Mouse (Mus musculus): ENCODE data around the gene Vwa1. TPM values are rescaled to one million over a fixed set of nuclear protein-coding genes. Genes with fewer than 3 reads are reported as not detected.

Gene Vwa1
- total and polyA plus RNA-seq, 3 experiments = 0.09 to 1.0 (median 0.68) TPM

- Histone ChIP-seq H3K9me3 (replicated peaks) (no peaks in the 10 kb centered on the region), H3K27me3 (ENCODE audit: insufficient read depth, low read length) (no peaks in the 10 kb centered on the region), H3K4me1 (ENCODE audit: insufficient read depth, low read depth, low read length) (peaks cover 42% of the 10 kb centered on the region), H3K36me3 (replicated peaks) (peaks cover 75% of the 10 kb centered on the region), H3K4me3 (ENCODE audit: low read depth, low read length) (no peak overlapping the region)
- TF ChIP-seq GATA2 (IDR thresholded peaks at IDR 0.05; ENCODE audit: borderline replicate concordance, low read depth, low read length) (no peak), GATA1 (IDR thresholded peaks at IDR 0.05; ENCODE audit: borderline replicate concordance, low read length) (no peak), POLR2AphosphoS5 (IDR thresholded peaks at IDR 0.05; ENCODE audit: insufficient replicate concordance, low read depth, low read length) (no peak), CTCF (IDR thresholded peaks at IDR 0.05; ENCODE audit: low read depth, low read length) (no peak), TAL1 (conservative IDR thresholded peaks at IDR 0.05; ENCODE audit: low read depth, low read length) (no peak)
- ATAC-seq (ENCODE audit: extremely low read depth, insufficient number of reproducible peaks, low FRiP score, poor library complexity, severe bottlenecking) = no peak
- no peak for DNase-seq (ENCODE audit: low spot score)
These were observed 33.3 kb upstream of the Vwa1 start for GRCm38 (mm10) chr4:155807841-155808240.

- no peaks in the 10 kb centered on the region for H3K9me3 ChIP-seq (replicated peaks)
- TF ChIP-seq TAL1 (conservative IDR thresholded peaks at IDR 0.05; ENCODE audit: low read depth, low read length) (no peak), GATA2 (IDR thresholded peaks at IDR 0.05; ENCODE audit: borderline replicate concordance, low read depth, low read length) (no peak), GATA1 (IDR thresholded peaks at IDR 0.05; ENCODE audit: borderline replicate concordance, low read length) (no peak), POLR2AphosphoS5 (IDR thresholded peaks at IDR 0.05; ENCODE audit: insufficient replicate concordance, low read depth, low read length) (no peak), CTCF (IDR thresholded peaks at IDR 0.05; ENCODE audit: low read depth, low read length) (no peak)
- DNase-seq (ENCODE audit: low spot score) = peak; percentile 77
- H3K36me3 ChIP-seq (replicated peaks) = peaks cover 41% of the 10 kb centered on the region
- peak; percentile 94 for ATAC-seq (ENCODE audit: extremely low read depth, insufficient number of reproducible peaks, low FRiP score, poor library complexity, severe bottlenecking)
- peak overlapping the region; percentile 88 for H3K4me3 ChIP-seq (ENCODE audit: low read depth, low read length)
- H3K27me3 ChIP-seq (ENCODE audit: insufficient read depth, low read length) = peaks cover 7% of the 10 kb centered on the region
- H3K4me1 ChIP-seq (ENCODE audit: insufficient read depth, low read depth, low read length) = peaks cover 37% of the 10 kb centered on the region
These were observed 29.0 kb upstream of the Vwa1 start for GRCm38 (mm10) chr4:155803340-155804041.

- H3K4me3 ChIP-seq (ENCODE audit: low read depth, low read length) = peak within 1 kb of the TSS; percentile 88
- H3K4me1 ChIP-seq (ENCODE audit: insufficient read depth, low read depth, low read length) = peaks cover 37% of the 10 kb centered on the region
- no peak for ATAC-seq (ENCODE audit: extremely low read depth, insufficient number of reproducible peaks, low FRiP score, poor library complexity, severe bottlenecking)
- H3K36me3 ChIP-seq (replicated peaks) = peaks cover 35% of the 10 kb centered on the region
- H3K27me3 ChIP-seq (ENCODE audit: insufficient read depth, low read length) = peaks cover 7% of the 10 kb centered on the region
- DNase-seq (ENCODE audit: low spot score) = no peak
- TF ChIP-seq GATA1 (IDR thresholded peaks at IDR 0.05; ENCODE audit: borderline replicate concordance, low read length) = no peak
- TF ChIP-seq POLR2AphosphoS5 (IDR thresholded peaks at IDR 0.05; ENCODE audit: insufficient replicate concordance, low read depth, low read length) = no peak
- no peak for TF ChIP-seq TAL1 (conservative IDR thresholded peaks at IDR 0.05; ENCODE audit: low read depth, low read length)
- TF ChIP-seq GATA2 (IDR thresholded peaks at IDR 0.05; ENCODE audit: borderline replicate concordance, low read depth, low read length) = no peak
- no peak for TF ChIP-seq CTCF (IDR thresholded peaks at IDR 0.05; ENCODE audit: low read depth, low read length)
- no peaks in the 10 kb centered on the region for H3K9me3 ChIP-seq (replicated peaks)
These were observed 28.3 kb upstream of the Vwa1 start, which contains the start of gene Mrpl20 for GRCm38 (mm10) chr4:155802741-155803339. Gene Mrpl20, plus strand, starts transcription at chr4:155802878.

- Histone ChIP-seq H3K36me3 (replicated peaks) (peaks cover 28% of the 10 kb centered on the region), H3K4me3 (ENCODE audit: low read depth, low read length) (no peak overlapping the region), H3K4me1 (ENCODE audit: insufficient read depth, low read depth, low read length) (peaks cover 37% of the 10 kb centered on the region), H3K9me3 (replicated peaks) (no peaks in the 10 kb centered on the region), H3K27me3 (ENCODE audit: insufficient read depth, low read length) (peaks cover 9% of the 10 kb centered on the region)
- DNase-seq (ENCODE audit: low spot score) = no peak
- ATAC-seq (ENCODE audit: extremely low read depth, insufficient number of reproducible peaks, low FRiP score, poor library complexity, severe bottlenecking) = no peak
- TF ChIP-seq GATA1 (IDR thresholded peaks at IDR 0.05; ENCODE audit: borderline replicate concordance, low read length) (no peak), GATA2 (IDR thresholded peaks at IDR 0.05; ENCODE audit: borderline replicate concordance, low read depth, low read length) (no peak), TAL1 (conservative IDR thresholded peaks at IDR 0.05; ENCODE audit: low read depth, low read length) (no peak), POLR2AphosphoS5 (IDR thresholded peaks at IDR 0.05; ENCODE audit: insufficient replicate concordance, low read depth, low read length) (no peak), CTCF (IDR thresholded peaks at IDR 0.05; ENCODE audit: low read depth, low read length) (no peak)
These were observed 27.6 kb upstream of the Vwa1 start for GRCm38 (mm10) chr4:155802075-155802474.

- Histone ChIP-seq H3K9me3 (replicated peaks) (no peaks in the 10 kb centered on the region), H3K27me3 (ENCODE audit: insufficient read depth, low read length) (peaks cover 54% of the 10 kb centered on the region), H3K4me3 (ENCODE audit: low read depth, low read length) (no peak overlapping the region), H3K4me1 (ENCODE audit: insufficient read depth, low read depth, low read length) (peaks cover 8% of the 10 kb centered on the region), H3K36me3 (replicated peaks) (no peaks in the 10 kb centered on the region)
- ATAC-seq (ENCODE audit: extremely low read depth, insufficient number of reproducible peaks, low FRiP score, poor library complexity, severe bottlenecking) (no peak), DNase-seq (ENCODE audit: low spot score) (no peak)
- TF ChIP-seq POLR2AphosphoS5 (IDR thresholded peaks at IDR 0.05; ENCODE audit: insufficient replicate concordance, low read depth, low read length) = no peak
- TF ChIP-seq CTCF (IDR thresholded peaks at IDR 0.05; ENCODE audit: low read depth, low read length) = no peak
- no peak for TF ChIP-seq GATA2 (IDR thresholded peaks at IDR 0.05; ENCODE audit: borderline replicate concordance, low read depth, low read length)
- TF ChIP-seq TAL1 (conservative IDR thresholded peaks at IDR 0.05; ENCODE audit: low read depth, low read length) = no peak
- no peak for TF ChIP-seq GATA1 (IDR thresholded peaks at IDR 0.05; ENCODE audit: borderline replicate concordance, low read length)
These were observed 19.2 kb upstream of the Vwa1 start for GRCm38 (mm10) chr4:155793730-155794129.

GRCm38 (mm10) chr4:155791240-155791933 is 16.9 kb upstream of the Vwa1 start:
- H3K36me3 ChIP-seq (replicated peaks) = no peaks in the 10 kb centered on the region
- DNase-seq (ENCODE audit: low spot score) = no peak
- ATAC-seq (ENCODE audit: extremely low read depth, insufficient number of reproducible peaks, low FRiP score, poor library complexity, severe bottlenecking) = no peak
- H3K27me3 ChIP-seq (ENCODE audit: insufficient read depth, low read length) = peaks cover 50% of the 10 kb centered on the region
- peaks cover 9% of the 10 kb centered on the region for H3K4me1 ChIP-seq (ENCODE audit: insufficient read depth, low read depth, low read length)
- H3K4me3 ChIP-seq (ENCODE audit: low read depth, low read length) = no peak overlapping the region
- H3K9me3 ChIP-seq (replicated peaks) = no peaks in the 10 kb centered on the region
- TF ChIP-seq GATA2 (IDR thresholded peaks at IDR 0.05; ENCODE audit: borderline replicate concordance, low read depth, low read length) = no peak

Measured in G1E (cell line).